Mouse (Mus musculus) brain, embryonic 14.5 days (tissue): Measurements from ENCODE around the gene Tac2.

Experiments
- CTCF ChIP-seq: fragments of 200-500 bp; IDR thresholded peaks from 2 replicates; pipeline ENCODE4 v1.5.1; 2012; ENCODE audit warnings: inconsistent platforms, mild to moderate bottlenecking, moderate library complexity, borderline replicate concordance; ENCODE audit not compliant: insufficient read depth, insufficient read length; ENCODE audit errors: extremely low read depth
- POLR2A ChIP-seq: fragments of 200-500 bp; IDR thresholded peaks from 2 replicates; pipeline ENCODE4 v1.6.1; 2012; ENCODE audit warnings: mild to moderate bottlenecking, inconsistent platforms, borderline replicate concordance; ENCODE audit not compliant: poor library complexity, insufficient read depth, insufficient read length, severe bottlenecking; ENCODE audit errors: extremely low read depth

- TF ChIP-seq CTCF, result no peak
- TF ChIP-seq POLR2A, result no peak
Measured at GRCm38 (mm10) chr10:127737552-127737951, 13.3 kb downstream of the Tac2 start.
